Mouse (Mus musculus) embryo, embryonic 11 days (tissue): Measurements from ENCODE around the gene Rere.
A peak's percentile ranks its signal among the peaks of the same experiment; 100 is the strongest.
"Not testable (repeated sequence)": the region's sequence is repeated elsewhere in the genome, so short reads cannot be mapped to it uniquely, and the experiment has no call there.

ENCODE experiments used
- DNase-seq: peaks from one replicate; pipeline ENCODE4 v3.0.0-alpha.2; 2015

Gene Rere

GRCm38 (mm10) chr4:150592087-150592486 lies 310.6 kb downstream of the Rere start:
- no peak for DNase-seq

DNA sequence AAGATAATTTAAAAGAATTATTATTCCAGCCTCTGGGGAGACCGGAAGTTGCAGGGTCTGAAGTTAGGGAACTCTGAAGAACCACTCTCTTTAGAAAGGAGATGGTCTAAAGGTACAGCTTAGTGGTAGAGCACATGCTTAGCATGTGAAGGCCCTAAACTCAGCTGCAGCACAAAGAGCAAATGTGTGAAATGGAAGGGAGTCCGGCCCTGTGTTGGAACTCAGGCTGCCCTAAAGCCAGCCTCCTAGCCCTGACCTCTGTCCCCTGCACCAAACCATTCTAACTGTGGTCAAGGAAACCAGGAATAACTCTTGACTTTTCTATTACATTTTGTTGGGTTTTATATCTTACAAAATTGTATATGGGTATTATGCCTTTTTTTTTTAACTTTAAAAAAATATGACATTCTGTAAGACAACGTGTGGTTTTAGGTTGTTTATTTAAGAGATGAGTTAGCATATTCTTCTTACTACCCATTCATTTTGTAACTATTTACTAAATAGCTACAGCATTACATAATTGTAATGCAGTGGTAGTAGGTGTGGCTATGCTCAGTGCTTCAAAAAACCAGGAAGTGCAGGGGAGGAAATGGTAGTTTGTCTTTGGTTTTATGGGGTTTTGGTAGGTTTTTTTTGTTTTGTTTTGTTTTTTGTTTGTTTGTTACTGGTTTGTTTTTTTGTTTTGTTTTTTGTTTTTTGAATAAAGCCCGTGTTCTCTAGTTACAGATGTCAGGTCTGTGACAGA lies 312.2 kb downstream of the Rere start:
- no peak for DNase-seq

DNA sequence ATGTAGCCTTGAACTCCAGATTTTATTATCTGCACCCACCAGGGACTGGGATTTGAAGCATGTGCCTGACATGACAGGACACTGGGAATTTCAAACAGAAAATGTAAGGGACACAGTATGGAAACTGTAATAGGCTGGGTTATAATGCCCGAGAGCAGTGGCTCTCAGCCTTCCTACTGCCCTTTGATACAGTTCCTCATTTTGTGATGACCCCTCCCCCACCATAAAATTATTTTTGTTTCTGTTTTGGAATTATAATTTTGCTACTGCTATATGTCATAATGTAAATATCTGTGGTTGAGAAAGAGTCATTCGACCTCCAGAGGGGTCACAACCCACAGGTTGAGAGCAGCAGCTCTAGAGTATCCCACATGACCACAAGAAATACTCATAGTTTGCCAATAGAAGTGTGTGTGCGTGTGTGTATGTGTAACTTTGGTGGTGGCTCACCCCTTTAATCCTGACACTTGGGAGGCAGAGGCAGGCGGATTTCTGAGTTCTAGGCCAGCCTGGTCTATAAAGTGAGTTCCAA lies 312.9 kb downstream of the Rere start:
- DNase-seq = no peak

- no peak for DNase-seq
Measured at GRCm38 (mm10) chr4:150595071-150595470, 313.6 kb downstream of the Rere start.

GRCm38 (mm10) chr4:150595991-150596390 lies 314.5 kb downstream of the Rere start:
- DNase-seq = no peak

DNA sequence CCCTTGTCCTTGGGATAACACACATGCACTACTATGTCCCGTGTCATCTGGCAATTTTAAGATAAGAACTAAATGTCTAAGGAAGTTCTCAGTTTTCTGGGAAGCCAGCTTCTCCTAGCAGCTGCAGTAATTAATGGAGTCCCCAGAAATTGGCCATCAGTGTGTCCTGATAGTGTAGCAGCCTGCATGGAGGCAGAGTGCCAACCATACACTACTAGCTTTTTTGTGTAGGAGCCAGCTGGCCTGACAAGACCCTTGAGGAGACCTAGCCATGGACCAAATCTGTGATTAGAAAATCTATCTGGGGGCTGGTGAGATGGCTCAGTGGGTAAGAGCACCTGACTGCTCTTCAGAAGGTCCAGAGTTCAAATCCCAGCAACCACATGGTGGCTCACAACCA lies 317.2 kb downstream of the Rere start:
- no peak for DNase-seq

DNA sequence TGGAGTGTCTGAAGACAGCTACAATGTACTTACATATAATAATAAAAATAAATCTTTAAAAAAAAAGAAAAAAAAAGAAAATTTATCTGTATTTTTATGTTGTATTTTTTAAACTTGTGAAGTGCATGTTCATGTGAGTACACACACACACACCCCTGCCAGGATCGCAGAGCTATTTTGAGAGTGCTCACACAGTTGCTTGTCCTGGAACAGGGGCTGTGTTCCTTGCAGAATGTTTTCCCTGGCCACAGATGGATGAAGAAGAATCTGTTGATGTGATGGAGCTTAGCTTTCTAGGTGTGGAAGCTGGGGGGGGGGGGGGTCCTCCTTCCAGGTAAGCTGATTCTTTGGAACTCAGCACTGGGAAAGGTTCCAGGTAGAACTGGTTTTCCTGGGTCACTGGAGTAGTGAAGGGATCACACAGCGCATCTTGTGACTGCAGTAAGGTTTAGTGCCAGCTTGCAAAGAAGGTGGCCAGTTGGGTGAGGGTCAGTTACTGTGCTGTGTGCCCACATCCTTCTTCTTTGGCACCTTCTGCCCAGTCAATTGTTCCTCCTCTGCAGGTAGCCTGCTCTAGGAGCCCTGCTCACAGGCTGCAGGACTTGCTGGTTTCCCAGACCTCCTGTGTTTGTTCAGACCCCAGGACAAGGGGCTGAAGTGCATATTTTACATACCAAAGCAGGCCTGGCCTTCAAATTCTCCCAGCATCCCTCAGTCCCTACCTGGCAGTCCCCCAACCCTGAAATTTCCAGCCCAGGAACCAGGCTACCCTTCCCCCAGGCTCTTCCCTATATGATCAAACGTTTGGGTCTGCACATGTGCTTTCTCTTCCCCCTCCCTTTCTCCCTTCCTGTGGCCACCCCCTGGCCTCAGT lies 317.9 kb downstream of the Rere start:
- no peak for DNase-seq

GRCm38 (mm10) chr4:150600503-150600902 lies 319.1 kb downstream of the Rere start:
- not testable (repeated sequence) for DNase-seq

GRCm38 (mm10) chr4:150601489-150601888 lies 320.0 kb downstream of the Rere start:
- no peak for DNase-seq

DNA sequence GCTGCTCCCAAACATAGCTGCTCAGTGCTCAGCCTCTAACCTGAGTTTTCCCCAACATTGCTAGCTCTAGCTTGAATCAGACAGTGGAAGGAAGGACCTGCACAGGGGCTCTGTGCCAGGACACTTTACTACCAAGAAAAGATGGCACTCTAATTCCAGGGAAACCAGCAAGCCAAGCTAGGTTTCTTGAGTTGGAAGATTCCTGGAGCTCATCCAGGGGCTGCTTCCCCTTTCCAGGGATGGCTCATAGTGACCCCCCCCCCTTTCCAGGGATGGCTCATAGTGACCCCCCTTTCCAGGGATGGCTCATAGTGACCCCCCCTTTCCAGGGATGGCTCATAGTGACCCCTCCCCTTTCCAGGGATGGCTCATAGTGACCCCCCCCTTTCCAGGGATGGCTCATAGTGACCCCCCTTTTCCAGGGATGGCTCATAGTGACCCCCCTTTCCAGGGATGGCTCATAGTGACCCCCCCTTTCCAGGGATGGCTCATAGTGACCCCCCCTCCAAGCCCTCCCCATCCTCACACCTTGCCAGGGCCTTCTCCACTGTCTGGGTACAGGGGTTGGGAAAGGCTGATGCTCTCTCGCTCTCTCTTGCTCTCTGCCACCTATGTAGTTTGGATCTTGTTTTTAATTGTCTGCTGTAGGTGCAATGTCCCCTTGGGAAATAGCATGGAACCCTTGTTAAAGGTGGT lies 322.1 kb downstream of the Rere start:
- DNase-seq = no peak

DNA sequence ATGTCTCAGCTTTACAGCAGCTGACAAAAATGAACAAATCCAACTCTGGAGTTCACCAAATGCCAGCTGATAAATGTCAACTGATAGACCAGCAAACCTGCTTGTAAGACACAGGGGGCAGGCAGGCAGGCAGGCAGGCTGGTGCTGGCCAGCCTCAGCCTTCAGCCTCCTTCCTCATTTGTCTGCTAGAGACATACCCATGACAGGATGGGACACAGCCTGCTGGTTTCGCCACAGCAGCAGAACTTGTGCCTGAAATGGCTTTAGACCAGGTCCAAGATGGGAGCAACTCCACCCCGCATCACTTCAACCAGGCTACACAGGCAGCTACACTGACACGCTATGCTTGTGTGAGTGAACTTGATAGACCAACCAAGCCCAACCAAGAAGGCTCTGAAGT lies 324.4 kb downstream of the Rere start:
- DNase-seq = no peak

GRCm38 (mm10) chr4:150606449-150607161 lies 325.2 kb downstream of the Rere start:
- DNase-seq = peak; percentile 41

DNA sequence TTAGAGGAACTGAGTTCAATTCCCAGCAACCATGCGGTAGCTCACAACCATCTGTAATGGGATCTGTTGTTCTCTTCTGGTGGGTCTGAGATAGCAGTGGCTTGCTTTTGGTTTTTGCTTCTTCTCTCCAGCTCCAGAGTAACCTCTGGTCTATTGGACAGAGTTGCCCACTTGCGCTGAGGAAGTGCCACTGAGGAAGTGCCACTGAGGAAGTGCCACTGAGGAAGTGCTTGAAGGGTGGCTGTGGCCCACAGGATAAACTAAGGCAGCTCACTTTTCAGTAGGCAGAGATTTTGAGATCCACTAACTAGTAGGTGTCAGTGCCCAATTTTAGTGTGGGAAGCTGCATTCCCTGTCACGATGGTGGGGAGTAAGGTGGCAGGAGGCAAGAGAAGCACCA lies 327.2 kb downstream of the Rere start:
- no peak for DNase-seq

DNA sequence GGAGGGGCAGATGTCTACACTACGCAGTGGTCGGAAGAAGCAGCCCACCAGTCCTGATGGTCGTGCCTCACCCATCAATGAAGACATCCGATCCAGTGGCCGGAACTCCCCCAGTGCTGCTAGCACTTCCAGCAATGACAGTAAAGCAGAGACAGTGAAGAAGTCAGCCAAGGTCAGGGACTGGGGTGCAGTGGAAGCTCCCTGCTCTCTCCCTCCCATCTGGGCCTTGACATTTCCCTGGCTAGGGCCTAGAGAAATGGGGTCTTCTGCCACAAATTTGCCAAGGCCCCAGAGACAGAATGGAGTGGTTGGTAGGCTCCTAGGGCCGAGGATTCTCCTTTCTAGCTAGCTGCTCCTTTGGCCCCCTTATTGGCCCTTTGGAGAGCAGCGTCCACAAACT lies 332.3 kb downstream of the Rere start:
- DNase-seq = no peak

GRCm38 (mm10) chr4:150615251-150616028 lies 334.0 kb downstream of the Rere start:
- no peak for DNase-seq

GRCm38 (mm10) chr4:150616029-150616420 lies 334.6 kb downstream of the Rere start:
- no peak for DNase-seq

DNA sequence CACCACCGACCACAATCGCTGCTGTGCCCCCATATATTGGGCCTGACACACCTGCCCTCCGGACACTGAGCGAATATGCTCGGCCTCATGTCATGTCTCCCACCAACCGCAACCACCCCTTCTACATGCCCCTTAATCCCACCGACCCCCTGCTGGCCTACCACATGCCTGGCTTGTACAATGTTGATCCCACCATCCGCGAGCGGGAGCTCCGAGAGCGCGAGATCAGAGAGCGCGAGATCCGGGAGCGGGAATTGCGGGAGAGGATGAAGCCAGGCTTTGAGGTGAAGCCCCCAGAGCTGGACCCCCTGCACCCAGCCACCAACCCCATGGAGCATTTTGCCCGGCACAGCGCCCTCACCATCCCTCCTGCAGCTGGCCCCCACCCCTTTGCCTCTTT lies 335.4 kb downstream of the Rere start:
- no peak for DNase-seq

- DNase-seq = no peak
Measured at GRCm38 (mm10) chr4:150619011-150619410, 337.6 kb downstream of the Rere start.

GRCm38 (mm10) chr4:150622641-150623040 lies 341.2 kb downstream of the Rere start:
- no peak for DNase-seq

DNA sequence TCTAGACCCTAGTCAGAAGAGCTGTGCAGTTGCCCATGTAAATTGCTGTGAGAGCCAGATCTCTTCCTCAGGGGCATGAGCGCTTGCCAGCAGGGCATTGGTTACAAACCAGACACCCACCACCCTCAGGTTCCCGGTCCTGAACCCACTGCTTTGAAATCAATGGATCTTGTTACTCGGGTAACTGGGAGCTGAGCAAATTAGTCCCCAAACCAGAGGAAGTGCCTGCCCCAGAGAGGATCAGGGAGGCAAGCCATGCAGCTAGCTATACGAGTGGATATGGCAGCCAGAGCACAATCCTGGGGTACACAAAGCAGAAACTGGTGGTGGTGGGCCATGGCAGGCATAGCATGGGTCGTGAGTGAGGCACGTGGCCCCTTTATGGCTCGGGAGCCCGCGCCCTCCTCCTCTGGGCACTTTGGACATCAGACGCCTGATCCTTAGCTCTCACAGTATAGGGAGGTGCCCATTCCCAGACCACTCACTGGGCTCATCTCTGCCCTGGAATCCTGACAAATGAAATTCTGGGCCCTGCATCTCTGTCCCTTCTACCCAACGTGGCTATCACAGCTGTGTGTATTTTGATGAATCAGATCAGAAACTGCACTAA lies 342.9 kb downstream of the Rere start:
- DNase-seq = no peak

DNA sequence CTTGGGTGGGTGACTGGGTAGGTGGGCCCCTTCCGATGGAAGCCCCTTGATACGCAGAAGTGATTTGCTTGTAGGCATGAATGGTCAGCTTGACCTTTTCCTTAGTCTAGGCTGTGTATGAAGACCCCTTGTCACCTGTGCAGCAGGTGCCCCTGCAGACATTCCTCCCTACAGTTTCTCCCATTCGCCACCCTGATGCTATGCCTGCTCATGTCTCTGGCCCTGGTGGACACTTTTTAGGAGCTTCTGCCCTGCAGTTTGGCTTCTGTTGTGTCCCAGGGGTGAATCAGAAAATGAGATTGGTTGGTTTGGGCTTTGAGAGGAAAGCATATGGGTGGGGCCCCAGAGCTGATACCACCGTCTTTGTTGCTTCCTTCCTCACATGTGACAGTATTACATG lies 343.5 kb downstream of the Rere start:
- DNase-seq = no peak
